Mouse (Mus musculus) lung, adult 2 months (tissue): ENCODE measurements around the gene Tmem132b.

Experiments used
- CTCF ChIP-seq: fragments of 200-500 bp; IDR thresholded peaks from 2 replicates; pipeline ENCODE4 v1.5.1; 2011; ENCODE audit warnings: mild to moderate bottlenecking, low read length, control low read depth; ENCODE audit not compliant: insufficient read depth
- POLR2A ChIP-seq: fragments of 200-500 bp; IDR thresholded peaks from 2 replicates; pipeline ENCODE4 v1.6.1; 2011; ENCODE audit warnings: low read depth, mild to moderate bottlenecking, control low read depth, low read length, borderline replicate concordance; ENCODE audit errors: extremely low read depth

DNA sequence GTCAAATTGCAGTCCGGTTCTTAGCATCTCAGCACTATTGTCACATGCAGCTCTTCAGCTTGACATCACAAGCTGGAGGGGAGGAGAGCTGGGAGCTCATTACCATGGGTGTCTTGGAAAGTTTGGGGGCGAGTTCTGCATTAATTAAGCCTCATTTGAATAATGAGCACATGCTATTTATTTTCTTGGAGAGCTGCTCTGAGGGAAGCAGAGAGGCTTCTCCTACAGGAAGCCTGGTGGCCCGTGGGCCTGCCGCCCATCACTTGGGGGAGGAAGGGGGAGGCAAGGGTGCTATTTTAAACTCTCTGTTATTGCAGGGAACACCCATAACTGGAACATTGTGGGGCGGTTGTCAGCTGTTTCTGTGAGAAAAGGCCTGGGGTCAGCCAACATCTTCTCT is 273.8 kb downstream of the Tmem132b start:
- TF ChIP-seq POLR2A = no peak
- TF ChIP-seq CTCF = no peak
